Mouse (Mus musculus): ENCODE data around the gene Fam49a.

DNA sequence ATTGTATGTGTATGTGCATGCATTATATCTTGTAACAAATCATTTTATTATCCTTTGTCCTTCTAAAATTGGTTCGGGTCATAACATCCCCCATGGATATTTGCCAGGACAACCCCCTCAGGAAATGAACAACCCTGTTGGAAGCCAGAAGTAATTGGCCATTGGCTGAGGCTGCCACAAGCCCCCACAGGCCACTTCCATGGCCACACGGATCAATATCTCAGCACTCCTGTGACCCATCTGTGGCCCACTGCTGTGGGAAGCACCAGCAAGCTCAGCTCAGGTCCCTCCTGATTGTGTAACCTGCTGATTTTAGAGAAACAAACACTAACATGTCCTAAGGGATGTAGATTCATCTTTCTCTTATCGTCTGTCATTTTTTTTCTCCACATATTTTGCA lies 22.4 kb upstream of the Fam49a start:
- TF ChIP-seq POLR2A (IDR thresholded peaks at IDR 0.05; ENCODE audit: extremely low read depth, insufficient read depth, low read length) (no peak), CTCF (IDR thresholded peaks at IDR 0.05; ENCODE audit: low read depth, low read length) (no peak)

All from liver, adult 2 months (tissue).